Mouse (Mus musculus) intestine, postnatal 0 days (tissue): ENCODE results near the gene Nol12. TPM values are rescaled to one million over a fixed set of nuclear protein-coding genes. Genes with fewer than 3 reads are reported as not detected.

Source experiments
- ATAC-seq: fragments of 200-750 bp; cut with Nextera tagmentation; 2 replicates; pipeline ENCODE4 v1.8.0; 2017; ENCODE audit warnings: mild to moderate bottlenecking, moderate TSS enrichment, moderate library complexity
- H3K27ac ChIP-seq: fragments of 300-500 bp; sonication (generic); 2 replicates; pipeline ENCODE4 v1.5.1; 2014; ENCODE audit warnings: mild to moderate bottlenecking, low read depth, low read length, moderate library complexity
- H3K27me3 ChIP-seq: fragments of 300-500 bp; sonication (generic); replicated peaks from 2 replicates; pipeline ENCODE4 v1.6.1; 2014; ENCODE audit warnings: low read length, mixed read lengths; ENCODE audit not compliant: control insufficient read depth, insufficient read depth
- H3K36me3 ChIP-seq: fragments of 300-500 bp; sonication (generic); 2 replicates; pipeline ENCODE4 v1.6.1; 2014; ENCODE audit warnings: mild to moderate bottlenecking, moderate library complexity; ENCODE audit not compliant: control insufficient read depth, insufficient read depth
- H3K4me1 ChIP-seq: fragments of 300-500 bp; sonication (generic); replicated peaks from 2 replicates; pipeline ENCODE4 v1.6.1; 2014; ENCODE audit warnings: antibody characterized with exemption, low read length, mixed read lengths; ENCODE audit not compliant: control insufficient read depth, insufficient read depth
- H3K4me2 ChIP-seq: fragments of 300-500 bp; sonication (generic); replicated peaks from 2 replicates; pipeline ENCODE4 v1.6.1; 2014; ENCODE audit warnings: low read depth, mild to moderate bottlenecking, moderate library complexity
- H3K4me3 ChIP-seq: fragments of 300-500 bp; sonication (generic); 2 replicates; pipeline ENCODE4 v1.5.1; 2014; ENCODE audit warnings: low read depth, low read length
- H3K9ac ChIP-seq: fragments of 300-500 bp; sonication (generic); 2 replicates; pipeline ENCODE4 v1.6.1; 2014; ENCODE audit warnings: mild to moderate bottlenecking, low read depth, low read length
- H3K9me3 ChIP-seq: fragments of 300-500 bp; sonication (generic); 2 replicates; pipeline ENCODE4 v1.6.1; 2016; ENCODE audit warnings: mixed run types; ENCODE audit not compliant: control insufficient read depth
- CTCF ChIP-seq: sonication (generic); IDR thresholded peaks from 2 replicates; pipeline ENCODE4 v1.5.1; 2016; ENCODE audit warnings: low read depth, mild to moderate bottlenecking, control low read depth, antibody characterized with exemption, moderate library complexity
- WGBS: fragments of 180-500 bp; shearing (Covaris S2); extraction: QIAGEN DNeasy Blood & Tissue Kit; methylation state at CpG from one replicate; pipeline ENCODE4 v1.1.7; 2014; 5-methylcytosine and 5-hydroxymethylcytosine counted together
- polyA plus RNA-seq: library from polyadenylated mRNA; unstranded; fragments of >200 nt; fragmentation: Nextera tagmentation; extraction: Ambion mirVana; gene quantifications from 2 replicates; pipeline ENCODE4 v1.2.1, GENCODE M21; 2015

The Nol12 gene
- polyA plus RNA-seq, 1 experiment from 2014 or later: 24.8 TPM

DNA sequence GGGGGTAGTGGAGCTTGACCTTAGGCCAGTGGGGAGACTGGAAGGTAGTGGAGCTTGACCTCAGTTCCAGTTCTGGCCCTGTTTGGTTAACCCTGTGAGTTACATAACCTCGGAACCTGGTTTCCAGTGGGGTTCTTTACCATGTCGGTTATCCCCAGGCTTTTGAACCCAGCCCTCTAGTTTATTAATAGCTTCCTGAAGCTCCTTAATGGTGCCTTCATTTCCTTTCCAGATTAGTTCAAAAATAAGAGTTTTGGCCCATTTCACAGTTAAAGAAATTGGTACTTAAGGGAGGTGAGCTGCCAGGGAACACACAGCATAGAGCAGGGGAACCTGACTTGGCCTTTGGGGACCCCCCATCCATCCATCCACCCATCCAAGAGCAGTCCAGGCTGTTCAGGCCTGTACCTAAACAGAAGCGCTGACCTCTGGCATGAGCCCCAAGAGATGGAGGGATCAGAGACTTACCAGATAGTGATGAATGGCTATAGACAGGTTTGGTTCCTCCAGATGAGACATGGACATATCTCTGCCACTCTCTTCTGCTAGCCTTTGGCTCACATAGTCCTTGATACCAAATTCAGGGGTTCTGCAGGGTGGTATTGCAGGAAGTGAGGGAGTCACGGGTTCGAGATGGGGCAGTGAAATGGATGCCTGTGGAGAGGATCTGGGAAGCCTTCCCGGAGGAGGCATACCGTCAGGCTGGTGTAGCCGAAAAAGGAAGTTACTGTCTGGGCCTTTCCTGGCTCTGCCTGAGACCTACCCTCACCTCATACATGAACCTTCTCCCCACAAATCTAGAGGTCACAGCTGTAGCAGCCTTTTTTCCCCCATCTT, 19.7 kb upstream of the Nol12 start:
- ATAC-seq: no peak
- Histone ChIP-seq H3K27me3 (peaks cover 7% of the 10 kb centered on the region; the same call in 1 of the 2 replicates), H3K4me2 (peak overlapping the region; percentile 83), H3K9me3 (no peaks in the 10 kb centered on the region), H3K27ac (no peak overlapping the region), H3K36me3 (peaks cover 3% of the 10 kb centered on the region), H3K9ac (no peak overlapping the region), H3K4me3 (peak overlapping the region; percentile 45; the same call in 1 of the 2 replicates), H3K4me1 (0 out of 2 replicates have a peak, but pooled peaks cover 4% of the 10 kb centered on the region)
- TF ChIP-seq CTCF: no peak
- WGBS: 63% methylated on average over 8 of the region's 8 CpGs

DNA sequence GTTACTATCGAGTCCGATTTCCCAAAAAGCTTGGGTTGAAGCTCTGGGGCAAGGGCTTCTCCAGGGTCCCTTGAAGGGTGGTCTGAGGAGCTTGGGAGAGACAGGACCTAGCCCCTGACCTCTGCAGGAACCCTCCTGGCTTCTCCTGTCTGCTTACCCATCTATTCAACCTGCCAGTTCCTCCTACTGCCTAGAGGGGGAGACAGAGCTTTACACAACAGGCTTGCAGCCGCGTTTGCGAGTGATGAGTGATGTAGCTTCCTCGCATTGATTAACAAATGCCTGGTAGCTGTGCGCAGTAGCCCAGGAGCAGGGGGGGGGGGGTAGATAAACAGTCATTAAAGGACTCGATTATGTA, 19.1 kb upstream of the Nol12 start:
- WGBS: 10% methylated on average over 8 of the region's 8 CpGs
- Histone ChIP-seq H3K4me3 (no peak overlapping the region), H3K9ac (no peak overlapping the region)

GRCm38 (mm10) chr15:78916052-78916826, 18.5 kb upstream of the Nol12 start:
- no peak overlapping the region for H3K4me3 ChIP-seq
- H3K4me2 ChIP-seq: 0 out of 2 replicates have a peak overlapping the region, but pooled peaks have one; percentile 10
- no peak for TF ChIP-seq CTCF
- no peak overlapping the region for H3K9ac ChIP-seq
- H3K36me3 ChIP-seq: peaks cover 3% of the 10 kb centered on the region
- H3K4me1 ChIP-seq: 0 out of 2 replicates have a peak, but pooled peaks cover 4% of the 10 kb centered on the region
- H3K27ac ChIP-seq: no peak overlapping the region
- no peak for ATAC-seq
- H3K9me3 ChIP-seq: no peaks in the 10 kb centered on the region
- WGBS: 74% methylated on average over 12 of the region's 12 CpGs
- H3K27me3 ChIP-seq: peaks cover 7% of the 10 kb centered on the region; the same call in 1 of the 2 replicates

More for the DNA sequence above, 19.1 kb upstream of the Nol12 start:
- Histone ChIP-seq H3K27ac (no peak overlapping the region), H3K4me2 (0 out of 2 replicates have a peak overlapping the region, but pooled peaks have one; percentile 10), H3K4me1 (0 out of 2 replicates have a peak, but pooled peaks cover 4% of the 10 kb centered on the region), H3K36me3 (peaks cover 3% of the 10 kb centered on the region), H3K9me3 (no peaks in the 10 kb centered on the region), H3K27me3 (peaks cover 7% of the 10 kb centered on the region; the same call in 1 of the 2 replicates)
- no peak for ATAC-seq
- peak; percentile 97 for TF ChIP-seq CTCF

DNA sequence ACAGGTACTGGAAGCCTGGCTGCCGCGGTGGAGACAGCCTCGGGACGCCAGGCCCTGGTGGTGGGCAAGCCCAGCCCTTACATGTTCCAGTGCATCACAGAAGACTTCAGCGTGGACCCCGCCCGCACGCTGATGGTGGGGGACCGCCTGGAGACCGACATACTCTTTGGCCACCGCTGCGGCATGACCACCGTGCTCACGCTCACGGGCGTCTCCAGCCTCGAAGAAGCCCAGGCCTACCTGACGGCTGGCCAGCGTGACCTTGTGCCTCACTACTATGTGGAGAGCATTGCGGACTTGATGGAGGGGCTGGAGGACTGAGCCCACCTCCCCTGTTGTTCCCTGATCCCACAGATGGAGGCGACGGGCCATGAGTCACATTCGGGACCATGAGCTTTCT, 16.6 kb upstream of the Nol12 start:
- no peaks in the 10 kb centered on the region; the same call in 1 of the 2 replicates for H3K36me3 ChIP-seq
- H3K9ac ChIP-seq: no peak overlapping the region
- WGBS: 95% methylated on average over 23 of the region's 23 CpGs
- 0 out of 2 replicates have a peak, but pooled peaks cover 4% of the 10 kb centered on the region for H3K4me1 ChIP-seq
- H3K27ac ChIP-seq: no peak overlapping the region
- H3K27me3 ChIP-seq: peaks cover 7% of the 10 kb centered on the region; the same call in 1 of the 2 replicates
- no peak overlapping the region for H3K4me2 ChIP-seq
- H3K9me3 ChIP-seq: no peaks in the 10 kb centered on the region
- ATAC-seq: no peak
- H3K4me3 ChIP-seq: no peak overlapping the region
- TF ChIP-seq CTCF: no peak

GRCm38 (mm10) chr15:78919914-78920313, 14.8 kb upstream of the Nol12 start:
- no peak overlapping the region for H3K9ac ChIP-seq

DNA sequence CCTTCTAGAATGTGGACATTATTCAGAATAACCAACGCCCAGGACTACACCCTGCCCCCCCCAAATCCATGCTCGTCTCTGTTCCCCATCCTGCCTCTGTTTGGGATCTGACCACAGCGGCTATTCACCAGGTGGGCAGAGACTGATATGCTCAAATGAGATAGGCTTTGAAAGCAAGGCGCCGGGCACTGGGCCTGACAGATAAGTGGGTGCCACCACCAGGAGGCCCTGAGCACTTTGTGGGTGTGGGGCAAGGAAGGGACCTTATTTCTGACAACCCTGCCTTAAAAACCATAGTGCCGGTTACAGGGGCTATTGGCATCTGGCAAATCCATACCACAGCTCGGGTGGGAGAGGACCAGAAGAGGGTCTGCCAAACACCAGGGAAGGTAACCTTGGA, 12.0 kb upstream of the Nol12 start:
- 79% methylated on average over 7 of the region's 7 CpGs for WGBS
- Histone ChIP-seq H3K4me3 (no peak overlapping the region), H3K9ac (no peak overlapping the region), H3K4me1 (peaks cover 6% of the 10 kb centered on the region; the same call in 1 of the 2 replicates), H3K27me3 (no peaks in the 10 kb centered on the region), H3K4me2 (no peak overlapping the region), H3K36me3 (no peaks in the 10 kb centered on the region; the same call in 1 of the 2 replicates), H3K27ac (no peak overlapping the region), H3K9me3 (no peaks in the 10 kb centered on the region)
- TF ChIP-seq CTCF: no peak
- ATAC-seq: no peak

More at GRCm38 (mm10) chr15:78919914-78920313, 14.8 kb upstream of the Nol12 start:
- Histone ChIP-seq H3K27me3 (no peaks in the 10 kb centered on the region), H3K9me3 (no peaks in the 10 kb centered on the region), H3K4me3 (no peak overlapping the region), H3K4me1 (0 out of 2 replicates have a peak, but pooled peaks cover 2% of the 10 kb centered on the region), H3K4me2 (no peak overlapping the region), H3K27ac (no peak overlapping the region), H3K36me3 (no peaks in the 10 kb centered on the region; the same call in 1 of the 2 replicates)
- 42% methylated on average over 12 of the region's 12 CpGs for WGBS
- TF ChIP-seq CTCF: no peak
- ATAC-seq: no peak
